Mouse (Mus musculus) thymus, adult 2 months (tissue): ENCODE data around the gene Prpf6. TPM values are rescaled to one million over a fixed set of nuclear protein-coding genes. Genes with fewer than 3 reads are reported as not detected.

Experiments
- DNase-seq: peaks from one replicate; pipeline ENCODE4 v3.0.0; 2021
- H3K27ac ChIP-seq: fragments of 200-500 bp; 2 replicates; pipeline ENCODE4 v1.5.1; 2012; ENCODE audit warnings: low read length, control low read depth; ENCODE audit not compliant: control insufficient read depth, insufficient read depth
- H3K27me3 ChIP-seq: fragments of 200-500 bp; 2 replicates; pipeline ENCODE4 v1.6.1; 2012; ENCODE audit warnings: mild to moderate bottlenecking, low read length, moderate library complexity, mixed read lengths; ENCODE audit not compliant: control insufficient read depth, insufficient read depth
- H3K36me3 ChIP-seq: fragments of 200-500 bp; 2 replicates; pipeline ENCODE4 v1.6.1; 2012; ENCODE audit warnings: mild to moderate bottlenecking, low read length, moderate library complexity; ENCODE audit not compliant: control insufficient read depth, insufficient read depth
- H3K4me1 ChIP-seq: fragments of 200-500 bp; replicated peaks from 2 replicates; pipeline ENCODE4 v1.6.1; 2012; ENCODE audit warnings: low read length; ENCODE audit not compliant: control insufficient read depth, insufficient read depth
- H3K4me3 ChIP-seq: fragments of 200-500 bp; 2 replicates; pipeline ENCODE4 v1.5.1; 2012; ENCODE audit warnings: mild to moderate bottlenecking, low read length, control low read depth, moderate library complexity; ENCODE audit not compliant: control insufficient read depth, insufficient read depth
- CTCF ChIP-seq: fragments of 200-500 bp; IDR thresholded peaks from 2 replicates; pipeline ENCODE4 v1.5.1; 2012; ENCODE audit warnings: mild to moderate bottlenecking, control low read depth, low read length, moderate library complexity, borderline replicate concordance; ENCODE audit not compliant: control insufficient read depth, poor library complexity, insufficient read depth; ENCODE audit errors: extremely low read depth
- POLR2A ChIP-seq: fragments of 200-500 bp; IDR thresholded peaks from 2 replicates; pipeline ENCODE4 v1.6.1; 2012; ENCODE audit warnings: mild to moderate bottlenecking, low read length, control low read depth, moderate library complexity; ENCODE audit not compliant: control insufficient read depth, poor library complexity, insufficient read depth; ENCODE audit errors: extremely low read depth
- WGBS: fragments of 180-500 bp; shearing (Covaris S2); methylation state at CpG from one replicate; pipeline ENCODE4 v1.1.7; 2018; 5-methylcytosine and 5-hydroxymethylcytosine counted together
- polyA plus RNA-seq: library from polyadenylated mRNA; depleted of rRNA; stranded (reverse); fragments of >200 nt; gene quantifications from 2 replicates; pipeline ENCODE4 v1.2.3, GENCODE M21; 2012

Prpf6 gene
- polyA plus RNA-seq, 1 experiment = 22.2 TPM

- no peaks in the 10 kb centered on the region for H3K36me3 ChIP-seq
- H3K4me3 ChIP-seq = no peak overlapping the region
- TF ChIP-seq CTCF = no peak
- no peak for TF ChIP-seq POLR2A
- no peaks in the 10 kb centered on the region for H3K27me3 ChIP-seq
- DNase-seq = no peak
- WGBS = 96% methylated on average over 10 of the region's 10 CpGs
- H3K27ac ChIP-seq = no peak overlapping the region
- H3K4me1 ChIP-seq = no peaks in the 10 kb centered on the region
Measured at GRCm38 (mm10) chr2:181569856-181570255, 21.8 kb upstream of the Prpf6 start.

- TF ChIP-seq CTCF = no peak
- no peak for TF ChIP-seq POLR2A
- Histone ChIP-seq H3K27me3 (no peaks in the 10 kb centered on the region), H3K4me1 (no peaks in the 10 kb centered on the region), H3K27ac (no peak overlapping the region), H3K36me3 (no peaks in the 10 kb centered on the region), H3K4me3 (no peak overlapping the region)
- DNase-seq = no peak
- 95% methylated on average over 8 of the region's 8 CpGs for WGBS
Measured at GRCm38 (mm10) chr2:181570375-181570774, 21.3 kb upstream of the Prpf6 start.

GRCm38 (mm10) chr2:181570921-181571595 lies 20.6 kb upstream of the Prpf6 start:
- no peaks in the 10 kb centered on the region for H3K36me3 ChIP-seq
- WGBS = 81% methylated on average over 6 of the region's 6 CpGs
- no peak overlapping the region for H3K4me3 ChIP-seq
- no peaks in the 10 kb centered on the region for H3K4me1 ChIP-seq
- no peak for DNase-seq
- no peak for TF ChIP-seq CTCF
- no peak for TF ChIP-seq POLR2A
- no peak overlapping the region for H3K27ac ChIP-seq
- no peaks in the 10 kb centered on the region for H3K27me3 ChIP-seq

- no peaks in the 10 kb centered on the region for H3K36me3 ChIP-seq
- WGBS = 96% methylated on average over 11 of the region's 11 CpGs
Measured at GRCm38 (mm10) chr2:181571941-181572670, 19.6 kb upstream of the Prpf6 start.

GRCm38 (mm10) chr2:181572921-181573920 lies 18.4 kb upstream of the Prpf6 start:
- Histone ChIP-seq H3K27ac (no peak overlapping the region), H3K36me3 (no peaks in the 10 kb centered on the region), H3K4me3 (no peak overlapping the region), H3K27me3 (no peaks in the 10 kb centered on the region), H3K4me1 (0 out of 2 replicates have a peak, but pooled peaks cover under 1% of the 10 kb centered on the region)
- TF ChIP-seq POLR2A (no peak), CTCF (no peak)
- DNase-seq = no peak
- WGBS = 98% methylated on average over 15 of the region's 15 CpGs

More at GRCm38 (mm10) chr2:181571941-181572670, 19.6 kb upstream of the Prpf6 start:
- Histone ChIP-seq H3K27ac (no peak overlapping the region), H3K4me3 (no peak overlapping the region), H3K27me3 (no peaks in the 10 kb centered on the region), H3K4me1 (no peaks in the 10 kb centered on the region)
- DNase-seq = no peak
- TF ChIP-seq POLR2A (no peak), CTCF (no peak)

- no peak overlapping the region for H3K4me3 ChIP-seq
Measured at GRCm38 (mm10) chr2:181573961-181574360, 17.7 kb upstream of the Prpf6 start.

More at GRCm38 (mm10) chr2:181573961-181574360, 17.7 kb upstream of the Prpf6 start:
- no peak overlapping the region for H3K27ac ChIP-seq
- H3K4me1 ChIP-seq = 0 out of 2 replicates have a peak, but pooled peaks cover 3% of the 10 kb centered on the region
- H3K27me3 ChIP-seq = no peaks in the 10 kb centered on the region
- no peak for DNase-seq
- TF ChIP-seq CTCF (no peak), POLR2A (no peak)
- H3K36me3 ChIP-seq = no peaks in the 10 kb centered on the region
- WGBS = 93% methylated on average over 9 of the region's 9 CpGs
